Mouse (Mus musculus) thymus, postnatal 4 days (tissue): ENCODE measurements at regions not wholly inside any gene's neighbourhood (a gene's known extent, or its start where the extent isn't known, plus 50 kb on each side); places are given as distances from the start of the nearest gene placed in this dataset.

Experiments
- DNase-seq: peaks from one replicate; pipeline ENCODE4 v3.0.0; 2021

GRCm38 (mm10) chr1:61428706-61429501 lies 209.7 kb upstream of the Pard3b start:
- no peak for DNase-seq

- DNase-seq: no peak
Observed at GRCm38 (mm10) chr1:61437603-61438002, 201.0 kb upstream of the Pard3b start.

- no peak for DNase-seq
Observed at GRCm38 (mm10) chr1:61461435-61461834, 177.2 kb upstream of the Pard3b start.

GRCm38 (mm10) chr1:61470617-61471214 lies 167.9 kb upstream of the Pard3b start:
- DNase-seq: no peak

GRCm38 (mm10) chr1:61471779-61472578 lies 166.6 kb upstream of the Pard3b start:
- no peak for DNase-seq

GRCm38 (mm10) chr1:61472579-61473242 lies 165.9 kb upstream of the Pard3b start:
- no peak for DNase-seq

- no peak for DNase-seq
Observed at GRCm38 (mm10) chr1:61485459-61485858, 153.2 kb upstream of the Pard3b start.

GRCm38 (mm10) chr1:61524886-61525285 lies 113.7 kb upstream of the Pard3b start:
- DNase-seq: no peak

GRCm38 (mm10) chr1:61525881-61526280 lies 112.7 kb upstream of the Pard3b start:
- DNase-seq: no peak

- DNase-seq: no peak
Observed at GRCm38 (mm10) chr1:61528757-61529156, 109.9 kb upstream of the Pard3b start.

- DNase-seq: no peak
Observed at GRCm38 (mm10) chr1:61530166-61530565, 108.5 kb upstream of the Pard3b start.

- DNase-seq: no peak
Observed at GRCm38 (mm10) chr1:61531487-61531886, 107.1 kb upstream of the Pard3b start.

- DNase-seq: no peak
Observed at GRCm38 (mm10) chr1:61540081-61540480, 98.5 kb upstream of the Pard3b start.

GRCm38 (mm10) chr1:61541166-61541565 lies 97.5 kb upstream of the Pard3b start:
- DNase-seq: no peak

- DNase-seq: no peak
Observed at GRCm38 (mm10) chr1:61552577-61553517, 85.8 kb upstream of the Pard3b start.

GRCm38 (mm10) chr1:61559514-61559913 lies 79.1 kb upstream of the Pard3b start:
- DNase-seq: no peak

- DNase-seq: no peak
Observed at GRCm38 (mm10) chr1:61562091-61562490, 76.5 kb upstream of the Pard3b start.

GRCm38 (mm10) chr1:61565471-61565870 lies 73.2 kb upstream of the Pard3b start:
- no peak for DNase-seq

- DNase-seq: no peak
Observed at GRCm38 (mm10) chr1:61574276-61574675, 64.3 kb upstream of the Pard3b start.

GRCm38 (mm10) chr1:61576758-61577157 lies 61.9 kb upstream of the Pard3b start:
- DNase-seq: no peak

- DNase-seq: no peak
Observed at GRCm38 (mm10) chr1:61587251-61587650, 51.4 kb upstream of the Pard3b start.
